ENCODE assay signal across 18 mouse cellular contexts in the genomic region with DNA sequence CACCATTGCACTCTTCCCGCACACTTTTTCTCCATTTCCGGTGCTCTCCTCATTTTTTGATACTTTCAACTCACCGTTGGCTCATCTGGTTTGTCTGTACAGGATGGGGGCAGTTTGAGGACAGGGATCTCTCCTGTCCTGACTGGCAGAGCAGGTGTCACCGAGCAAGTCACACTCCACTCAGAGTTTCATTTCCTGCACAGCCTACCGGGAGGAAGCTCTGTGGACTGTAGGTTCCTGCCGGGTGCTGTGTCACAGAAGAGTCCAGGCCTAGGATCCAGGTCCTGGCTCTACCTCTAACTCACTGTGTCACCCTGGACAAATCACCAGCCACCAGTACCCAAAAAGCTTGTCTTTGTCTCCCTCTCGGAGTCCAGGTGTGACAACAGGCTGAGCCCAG. TPM values are rescaled to one million over a fixed set of nuclear protein-coding genes. Genes with fewer than 3 reads are reported as not detected.
"Had no signal": no experiment of that assay in that cellular context is flagged by ENCODE, and none has a peak within 500 bp of the region (broad histone marks: within the 10 kb centered on the region; RNA-seq: fewer than 3 reads in every experiment).

No protein-coding gene starts in this region.

- H3K4me2 ChIP-seq: limb, embryonic 12.5 days; limb, embryonic 15.5 days; liver, embryonic 11.5 days; lung, embryonic 14.5 days had no signal

- H3K4me3 ChIP-seq: limb, embryonic 12.5 days; limb, embryonic 15.5 days; midbrain, embryonic 12.5 days; midbrain, embryonic 15.5 days had no signal

- DNase-seq: kidney, adult 9 months; kidney, postnatal 14 days; kidney, postnatal 4 days; left cerebral cortex, postnatal 4 days; liver, postnatal 0 days; lung, embryonic 14.5 days; lung, postnatal 36 days; thymus, adult 18-20 months; thymus, postnatal 14 days; thymus, postnatal 4 days had no signal

- H3K27ac ChIP-seq: limb, embryonic 12.5 days; limb, embryonic 15.5 days; liver, embryonic 14.5 days; midbrain, embryonic 12.5 days had no signal

- ATAC-seq: liver, postnatal 0 days; lung, postnatal 0 days; midbrain, embryonic 15.5 days had no signal

- H3K9ac ChIP-seq: limb, embryonic 12.5 days; limb, embryonic 15.5 days; liver, embryonic 14.5 days; liver, postnatal 0 days; lung, embryonic 14.5 days; midbrain, embryonic 12.5 days; midbrain, embryonic 15.5 days had no signal

- H3K36me3 ChIP-seq: limb, embryonic 12.5 days; limb, embryonic 15.5 days; midbrain, embryonic 12.5 days; midbrain, embryonic 15.5 days had no signal

- H3K9me3 ChIP-seq: limb, embryonic 12.5 days; limb, embryonic 15.5 days; midbrain, embryonic 12.5 days; midbrain, embryonic 15.5 days had no signal

RNA-seq across cellular contexts. Expression of a gene that starts 7.1 kb away (rescaled TPM):
- total RNA-seq: megakaryocyte-erythroid progenitor cell, adult 5-6 weeks had no signal
- polyA plus RNA-seq: liver, postnatal 0 days had no signal
